Mouse (Mus musculus) heart, postnatal 0 days (tissue): Measurements from ENCODE around the gene Bap1. TPM values are rescaled to one million over a fixed set of nuclear protein-coding genes. Genes with fewer than 3 reads are reported as not detected.

ENCODE experiments used
- ATAC-seq: fragments of 200-750 bp; cut with Nextera tagmentation; 2 replicates; pipeline ENCODE4 v1.8.0; 2017; ENCODE audit warnings: low read depth, moderate number of reproducible peaks, moderate library complexity; ENCODE audit not compliant: insufficient read depth
- DNase-seq: peaks from one replicate; pipeline ENCODE4 v3.0.0-alpha.2; 2016; ENCODE audit warnings: low spot score
- H3K27ac ChIP-seq: fragments of 300-500 bp; sonication (generic); 2 replicates; pipeline ENCODE4 v1.5.1; 2014; ENCODE audit warnings: low read depth, mild to moderate bottlenecking
- H3K27me3 ChIP-seq: fragments of 300-500 bp; sonication (generic); 2 replicates; pipeline ENCODE4 v1.6.1; 2014; ENCODE audit warnings: low read length, mixed read lengths; ENCODE audit not compliant: control insufficient read depth, insufficient read depth
- H3K36me3 ChIP-seq: fragments of 300-500 bp; sonication (generic); replicated peaks from 2 replicates; pipeline ENCODE4 v1.6.1; 2014; ENCODE audit warnings: low read length, mixed read lengths; ENCODE audit not compliant: control insufficient read depth, insufficient read depth
- H3K4me1 ChIP-seq: fragments of 300-500 bp; sonication (generic); 2 replicates; pipeline ENCODE4 v1.6.1; 2014; ENCODE audit warnings: antibody characterized with exemption; ENCODE audit not compliant: control insufficient read depth, insufficient read depth
- H3K4me2 ChIP-seq: fragments of 300-500 bp; sonication (generic); 2 replicates; pipeline ENCODE4 v1.6.1; 2014; ENCODE audit warnings: low read depth, mild to moderate bottlenecking, low read length, moderate library complexity
- H3K4me3 ChIP-seq: fragments of 300-500 bp; sonication (generic); 2 replicates; pipeline ENCODE4 v1.5.1; 2014; ENCODE audit warnings: low read depth, low read length
- H3K9ac ChIP-seq: fragments of 300-500 bp; sonication (generic); replicated peaks from 2 replicates; pipeline ENCODE4 v1.6.1; 2014; ENCODE audit warnings: low read depth, low read length, mixed read lengths
- H3K9me3 ChIP-seq: fragments of 300-500 bp; sonication (generic); replicated peaks from 2 replicates; pipeline ENCODE4 v1.6.1; 2016; ENCODE audit warnings: low read length; ENCODE audit not compliant: control insufficient read depth
- CTCF ChIP-seq: IDR thresholded peaks from 2 replicates; pipeline ENCODE4 v1.5.1; 2016; ENCODE audit warnings: antibody characterized with exemption, control low read depth, low read depth
- EP300 ChIP-seq: IDR thresholded peaks from 2 replicates; pipeline ENCODE4 v1.6.1; 2016; ENCODE audit warnings: antibody characterized with exemption, low read depth
- WGBS: fragments of 180-500 bp; shearing (Covaris S2); extraction: QIAGEN DNeasy Blood & Tissue Kit; methylation state at CpG from one replicate; pipeline ENCODE4 v1.1.7; 2014; 5-methylcytosine and 5-hydroxymethylcytosine counted together
- polyA plus RNA-seq: library from polyadenylated mRNA; unstranded; fragments of >200 nt; fragmentation: Nextera tagmentation; extraction: Ambion mirVana; gene quantifications from 2 replicates; pipeline ENCODE4 v1.2.1, GENCODE M21; 2015
- total RNA-seq: library from RNA; depleted of rRNA; stranded (reverse); fragments of >200 nt; gene quantifications from 2 replicates; pipeline ENCODE4 v1.2.3, GENCODE M21; 2014; ENCODE audit warnings: low replicate concordance

Gene Bap1
- total and polyA plus RNA-seq, 2 experiments from 2014 or later: 38.6 to 51.1 TPM

DNA sequence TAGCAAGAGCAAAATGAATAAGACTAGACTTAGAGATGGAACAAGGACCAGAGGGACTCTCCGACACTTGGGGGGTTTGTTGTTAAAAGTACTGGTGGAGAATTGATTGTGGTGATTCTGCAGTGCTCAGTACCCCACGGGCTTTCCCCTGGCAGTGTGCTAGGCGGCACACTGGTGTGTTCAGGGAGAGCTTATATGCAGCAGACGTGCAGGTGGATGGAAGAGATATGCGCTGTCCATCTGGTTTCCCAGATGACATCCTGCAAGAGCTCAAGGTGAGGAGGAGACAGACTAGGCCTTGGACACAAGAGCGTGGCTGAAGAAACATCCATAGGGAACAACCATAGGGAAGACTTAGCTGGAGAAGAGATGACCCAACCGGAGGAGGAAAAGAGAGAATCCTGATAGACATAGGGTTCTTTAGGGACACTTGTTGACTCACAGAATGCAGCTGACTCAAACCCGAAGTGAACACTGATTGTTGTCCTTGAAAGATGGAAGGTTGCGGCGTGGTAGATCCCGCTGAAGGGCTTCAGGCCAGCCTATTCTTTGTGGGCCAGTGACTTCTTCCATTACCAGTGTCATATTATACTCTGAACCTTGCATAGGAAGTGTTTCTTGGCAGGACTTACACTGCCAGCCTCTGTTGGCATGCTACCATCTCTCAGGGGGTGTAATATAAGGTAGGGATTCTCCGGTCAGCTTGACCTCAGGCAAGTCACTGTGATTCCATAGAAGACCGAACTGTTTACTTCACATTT is 44.0 kb upstream of the Bap1 start:
- H3K36me3 ChIP-seq: peaks cover 43% of the 10 kb centered on the region
- H3K4me3 ChIP-seq: peak overlapping the region; percentile 76
- ATAC-seq (no peak), DNase-seq (no peak)
- no peaks in the 10 kb centered on the region for H3K27me3 ChIP-seq
- H3K9me3 ChIP-seq: no peaks in the 10 kb centered on the region
- H3K4me2 ChIP-seq: peak overlapping the region; percentile 87
- 55% methylated on average over 13 of the region's 13 CpGs for WGBS
- H3K9ac ChIP-seq: peak overlapping the region; percentile 90
- peaks cover 28% of the 10 kb centered on the region for H3K4me1 ChIP-seq
- H3K27ac ChIP-seq: peak overlapping the region; percentile 98
- 0 out of 2 replicates have a peak, but pooled peaks have one; percentile 7 for TF ChIP-seq CTCF
- TF ChIP-seq EP300: no peak

DNA sequence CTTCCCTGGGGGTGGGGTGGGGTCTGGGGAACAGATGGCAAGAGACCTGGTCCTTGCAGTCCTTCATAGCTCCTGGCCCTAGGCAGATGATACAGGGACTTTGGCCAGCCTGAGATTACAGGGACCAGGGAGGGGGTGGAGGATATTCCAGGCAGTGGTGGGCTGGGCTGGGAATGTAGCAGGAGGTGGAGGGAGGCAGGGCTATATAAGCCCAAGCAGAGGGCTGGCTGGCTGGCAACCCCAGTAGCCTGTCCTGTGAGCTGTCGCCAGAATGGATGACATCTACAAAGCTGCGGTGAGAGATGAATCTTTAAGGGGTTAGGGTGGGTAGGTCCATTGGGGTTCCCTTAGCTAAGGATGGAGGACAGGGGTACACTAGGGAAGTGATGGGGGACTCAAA is 43.2 kb upstream of the Bap1 start, which contains the start of gene Tnnc1:
Tnnc1 (plus strand) TSS at position 229 of the 400 bp plus-strand sequence.
- TF ChIP-seq EP300 (no peak), CTCF (no peak)
- H3K27ac ChIP-seq: peak within 1 kb of the TSS; percentile 98
- peak within 1 kb of the TSS; percentile 90 for H3K9ac ChIP-seq
- H3K36me3 ChIP-seq: peaks cover 36% of the 10 kb centered on the region
- peak within 1 kb of the TSS; percentile 76 for H3K4me3 ChIP-seq
- H3K9me3 ChIP-seq: no peaks in the 10 kb centered on the region
- peak; percentile 57 for ATAC-seq
- peak within 1 kb of the TSS; percentile 87 for H3K4me2 ChIP-seq
- peaks cover 33% of the 10 kb centered on the region for H3K4me1 ChIP-seq
- peak; percentile 81 for DNase-seq
- 36% methylated on average over 2 of the region's 2 CpGs for WGBS
- H3K27me3 ChIP-seq: no peaks in the 10 kb centered on the region

DNA sequence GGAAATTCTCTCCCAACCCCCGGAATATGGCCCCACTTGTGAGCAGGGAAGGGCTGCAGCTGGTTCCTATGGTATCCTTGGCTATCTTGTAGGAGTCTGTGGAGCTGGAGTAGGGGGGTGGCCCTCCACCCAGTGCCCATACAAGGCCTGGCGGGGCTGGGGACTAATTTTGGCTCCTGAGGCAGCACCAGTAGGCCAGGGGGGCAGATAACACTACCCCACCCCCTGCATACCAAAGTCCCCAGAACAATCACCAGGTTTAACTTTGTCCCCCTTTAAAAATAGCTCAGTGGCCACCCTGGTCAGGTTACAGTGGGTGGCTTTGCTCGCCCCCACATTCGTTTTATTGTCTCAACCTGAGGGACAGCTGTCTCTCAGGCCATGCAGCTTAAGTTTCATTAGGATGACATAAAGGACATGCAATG is 42.1 kb upstream of the Bap1 start:
- Histone ChIP-seq H3K4me1 (peaks cover 28% of the 10 kb centered on the region), H3K4me3 (peak overlapping the region; percentile 76), H3K27me3 (no peaks in the 10 kb centered on the region), H3K36me3 (peaks cover 26% of the 10 kb centered on the region), H3K27ac (peak overlapping the region; percentile 98), H3K9me3 (no peaks in the 10 kb centered on the region), H3K4me2 (peak overlapping the region; percentile 87), H3K9ac (peak overlapping the region; percentile 87)
- WGBS: 22% methylated on average over 4 of the region's 4 CpGs
- ATAC-seq: peak; percentile 80
- peak; percentile 94 for DNase-seq
- TF ChIP-seq EP300 (peak; percentile 99), CTCF (no peak)

DNA sequence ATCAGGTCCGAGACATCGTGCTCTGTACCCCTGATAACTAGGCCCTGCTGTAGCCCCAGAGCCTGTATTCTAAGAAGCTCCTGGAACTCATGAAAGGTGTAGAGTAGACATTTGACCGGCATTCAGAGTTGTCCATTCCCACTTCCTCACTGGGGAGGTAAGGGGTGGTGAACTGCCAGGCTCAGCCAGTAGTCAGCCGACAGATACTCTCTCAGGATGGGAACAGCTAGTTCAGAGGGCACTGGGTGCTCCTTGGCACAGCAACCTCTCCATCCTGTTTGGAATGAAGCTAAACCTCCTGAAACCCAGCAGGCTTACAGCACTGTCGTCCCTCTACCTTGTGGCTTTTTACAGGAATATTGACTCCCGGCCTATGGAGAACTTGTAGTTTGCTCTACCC is 39.4 kb upstream of the Bap1 start:
- Histone ChIP-seq H3K9ac (peak overlapping the region; percentile 26), H3K9me3 (no peaks in the 10 kb centered on the region), H3K27ac (peak overlapping the region; percentile 77), H3K36me3 (peaks cover 22% of the 10 kb centered on the region), H3K4me2 (peak overlapping the region; percentile 87), H3K4me3 (peak overlapping the region; percentile 76), H3K4me1 (peaks cover 20% of the 10 kb centered on the region), H3K27me3 (no peaks in the 10 kb centered on the region)
- ATAC-seq (no peak), DNase-seq (no peak)
- no peak for TF ChIP-seq CTCF
- peak; percentile 2; the same call in 1 of the 2 replicates for TF ChIP-seq EP300
- 53% methylated on average over 6 of the region's 6 CpGs for WGBS

DNA sequence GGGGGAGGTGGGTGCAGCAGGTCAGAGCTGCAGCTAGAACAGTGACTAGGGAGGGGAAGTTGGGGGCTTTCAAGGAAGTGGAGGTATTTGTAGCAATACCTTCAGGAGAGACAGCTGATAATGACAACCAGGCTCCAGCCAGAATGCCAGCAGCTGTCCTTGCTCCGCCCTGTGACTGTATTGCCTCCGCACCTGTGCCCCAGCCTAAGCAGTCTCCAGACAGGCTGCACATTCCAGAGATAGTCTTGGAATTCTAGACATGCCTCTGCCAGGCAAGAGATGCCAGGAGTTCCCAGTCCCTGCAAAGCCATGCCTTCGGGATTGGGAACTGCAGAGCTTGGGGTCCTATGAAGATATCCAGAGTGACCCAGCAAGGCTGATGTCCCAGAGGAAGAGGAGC is 38.8 kb upstream of the Bap1 start:
- Histone ChIP-seq H3K4me2 (peak overlapping the region; percentile 87), H3K4me3 (no peak overlapping the region)
- ATAC-seq: no peak

More for the DNA sequence above, 38.8 kb upstream of the Bap1 start:
- TF ChIP-seq CTCF: no peak
- no peak for TF ChIP-seq EP300
- Histone ChIP-seq H3K9ac (peak overlapping the region; percentile 26), H3K36me3 (peaks cover 22% of the 10 kb centered on the region), H3K27me3 (no peaks in the 10 kb centered on the region), H3K9me3 (no peaks in the 10 kb centered on the region), H3K27ac (peak overlapping the region; percentile 77), H3K4me1 (peaks cover 20% of the 10 kb centered on the region)
- no peak for DNase-seq
- 38% methylated on average over 3 of the region's 3 CpGs for WGBS
